Mouse (Mus musculus) CH12.LX (cell line): ENCODE measurements at regions not wholly inside any gene's neighbourhood (a gene's known extent, or its start where the extent isn't known, plus 50 kb on each side); places are given as distances from the start of the nearest gene placed in this dataset.

Experiments
- CTCF ChIP-seq, 2 experiments: IDR thresholded peaks in 1 of 2; conservative IDR thresholded peaks in 1 of 2; 2 replicates each; pipeline ENCODE4 v1.5.1; 2011 to 2012; ENCODE audit warnings: low read depth in 2 of 2, low read length in 2 of 2, improper control_type of control experiment in 1 of 2, inconsistent platforms in 1 of 2, mild to moderate bottlenecking in 1 of 2, moderate library complexity in 1 of 2
- ELF1 ChIP-seq: IDR thresholded peaks from 2 replicates; pipeline ENCODE4 v1.6.1; 2014; ENCODE audit warnings: low read depth, mild to moderate bottlenecking, inconsistent platforms, low read length, improper control_type of control experiment
- POLR2A ChIP-seq: IDR thresholded peaks from 2 replicates; pipeline ENCODE4 v1.6.1; 2011; ENCODE audit warnings: low read depth, mild to moderate bottlenecking, improper control_type of control experiment, low read length

- TF ChIP-seq ELF1 (no peak), CTCF (conservative IDR thresholded peaks at IDR 0.05 in 1 of 2, IDR thresholded peaks at IDR 0.05 in 1 of 2; ENCODE audit: low read depth in 2 of 2, low read length in 2 of 2) (no peak), POLR2A (no peak)
These were observed 83.7 kb upstream of the Lrpap1 start for GRCm38 (mm10) chr5:35189113-35189797.
